In genomic region chr2:31974141-31974808, GRCm38 (mm10) we compare ENCODE assay signal across 8 mouse cellular contexts. TPM values are rescaled to one million over a fixed set of nuclear protein-coding genes. Genes with fewer than 3 reads are reported as not detected.
DNase-seq lines count a peak whose midpoint lies in the region; ATAC-seq lines count a peak whose summit lies in the region.

TSS of gene Nup214 (plus strand) at chr2:31974436.

- peaks cover 26% of the 10 kb centered on the region for H3K36me3 ChIP-seq in hindbrain, embryonic 16.5 days (ENCODE audit: control insufficient read depth, insufficient read depth, low read length)
- H3K36me3 ChIP-seq in macrophage (ENCODE audit: inconsistent target) = peaks cover 21% of the 10 kb centered on the region; the same call in 1 of the 2 replicates

- under 1% methylated on average over 60 of the region's 60 CpGs for WGBS in hindbrain, embryonic 16.5 days
- under 1% methylated on average over 60 of the region's 60 CpGs for WGBS in macrophage (ENCODE audit: missing documents)

- H3K27ac ChIP-seq in hindbrain, embryonic 16.5 days (ENCODE audit: low read depth, low read length) = peak within 1 kb of the TSS; percentile 79
- peak within 1 kb of the TSS; percentile 46 for H3K27ac ChIP-seq in macrophage

- H3K9me3 ChIP-seq in hindbrain, embryonic 16.5 days (ENCODE audit: control insufficient read depth, low read length) = no peaks in the 10 kb centered on the region

- peaks cover 24% of the 10 kb centered on the region for H3K79me2 ChIP-seq in macrophage (ENCODE audit: inconsistent target)

- H3K4me3 ChIP-seq in hindbrain, embryonic 16.5 days (ENCODE audit: low read length) = peak within 1 kb of the TSS; percentile 78
- peak within 1 kb of the TSS; percentile 94 for H3K4me3 ChIP-seq in macrophage (ENCODE audit: inconsistent target)

- H3K9ac ChIP-seq in hindbrain, embryonic 16.5 days (ENCODE audit: low read depth, low read length) = peak within 1 kb of the TSS; percentile 87

- H3K4me2 ChIP-seq in hindbrain, embryonic 16.5 days (ENCODE audit: low read length) = peak within 1 kb of the TSS; percentile 90

- peak; percentile 99 for DNase-seq in WW6 (ENCODE audit: low read depth, low spot score)
- DNase-seq in cerebellum, postnatal 4 days (ENCODE audit: low spot score in 2 of 2) = peak; percentile 98 to 99
- DNase-seq in gastrocnemius, adult 18-20 months (ENCODE audit: low spot score) = peak; percentile 98
- peak; percentile 100 for DNase-seq in left cerebral cortex, adult 18-20 months (ENCODE audit: low spot score in 2 of 2)
- peak; percentile 100 for DNase-seq in right cerebral cortex, adult 18-20 months
- DNase-seq in urinary bladder, postnatal 10 days (ENCODE audit: low spot score) = peak; percentile 96

- H3K27me3 ChIP-seq in hindbrain, embryonic 16.5 days (replicated peaks; ENCODE audit: control insufficient read depth, insufficient read depth, low read length) = no peaks in the 10 kb centered on the region

- H3K4me1 ChIP-seq in hindbrain, embryonic 16.5 days (ENCODE audit: control insufficient read depth, insufficient read depth, low read depth, low read length) = peaks cover 16% of the 10 kb centered on the region

- peak; percentile 99 for ATAC-seq in hindbrain, embryonic 16.5 days

RNA-seq across cellular contexts. Expression of gene Nup214, which starts in this region (rescaled TPM):
- 10 to 100 TPM; 18.0 to 23.5 TPM for total RNA-seq in gastrocnemius, adult 18-20 months (2021)
- 51.7 and 54.7 TPM in 2 replicates for polyA plus RNA-seq in hindbrain, embryonic 16.5 days (2015; fragmentation: Nextera tagmentation; extraction: Ambion mirVana)
- 10 to 100 TPM; 54.4 to 56.3 TPM for total RNA-seq in left cerebral cortex, adult 18-20 months (2021)
- 100 to 1,000 TPM in 25 of 26 experiments, 10 to 100 TPM in 1; 93.6 to 276 (median 190) TPM for total RNA-seq in macrophage (2018; cell fraction: chromatin; rRNA removed)
- 10 to 100 TPM; 49.4 to 79.7 (median 65.7) TPM for total RNA-seq in macrophage (2018; cell fraction: cytosol; rRNA removed)
- 100 to 1,000 TPM in 14 of 26 experiments, 10 to 100 TPM in 12; 62.0 to 177 (median 114) TPM for total RNA-seq in macrophage (2018; cell fraction: nucleus; rRNA removed)
- polyA plus RNA-seq in macrophage (2018) = 39.4 to 47.0 TPM (median 40.3 TPM) in 3 replicates

Comparison
In these comparisons a context has a peak if more than half of its experiments do, and no peak if none do; other contexts are left out.
1. Peak in every context shown above with its lines: DNase-seq, ATAC-seq, H3K4me3 ChIP-seq and H3K27ac ChIP-seq.